Mouse (Mus musculus): ENCODE data around the gene Serbp1. TPM values are rescaled to one million over a fixed set of nuclear protein-coding genes. Genes with fewer than 3 reads are reported as not detected.

The Serbp1 gene
- polyA plus RNA-seq, 1 experiment from 2014 or later, result 518 TPM

DNA sequence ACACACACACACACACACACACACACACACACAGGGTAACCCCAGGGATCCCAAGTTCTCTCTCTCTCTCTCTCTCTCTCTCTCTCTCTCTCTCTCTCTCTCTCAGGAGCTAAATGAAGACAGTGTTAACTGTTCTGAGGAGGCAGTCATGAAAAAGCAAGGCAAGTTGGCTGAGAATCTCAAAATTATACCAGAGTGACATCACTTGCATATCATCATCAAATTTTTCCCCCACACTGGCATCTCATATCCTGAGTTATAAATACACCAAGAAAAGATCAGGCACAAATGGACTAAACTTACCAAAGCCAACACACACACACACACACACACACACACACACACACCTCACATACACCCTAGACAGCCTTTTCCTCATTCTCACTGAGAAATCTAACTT lies 7.0 kb upstream of the Serbp1 start:
- DNase-seq (ENCODE audit: low spot score), result no peak

DNA sequence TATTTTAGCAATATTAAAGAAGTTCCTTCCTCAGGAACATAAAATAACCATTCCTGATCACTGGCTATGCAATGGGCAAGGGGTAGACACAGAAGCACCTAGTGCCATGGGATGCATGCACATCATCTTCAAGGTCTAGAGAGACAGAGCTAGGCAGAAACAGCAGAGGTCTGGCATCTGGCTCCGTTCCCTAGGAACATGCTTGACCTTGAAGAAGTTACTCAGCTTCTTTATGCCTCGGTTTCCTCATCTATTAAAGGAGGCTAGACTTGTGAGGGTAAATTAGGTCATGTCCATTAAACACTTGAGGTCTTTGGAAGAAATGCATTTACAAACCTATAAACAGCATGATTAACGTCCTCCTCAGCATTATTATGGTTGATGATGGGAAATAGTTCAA lies 2.3 kb upstream of the Serbp1 start:
- DNase-seq (ENCODE audit: low spot score), result no peak

DNA sequence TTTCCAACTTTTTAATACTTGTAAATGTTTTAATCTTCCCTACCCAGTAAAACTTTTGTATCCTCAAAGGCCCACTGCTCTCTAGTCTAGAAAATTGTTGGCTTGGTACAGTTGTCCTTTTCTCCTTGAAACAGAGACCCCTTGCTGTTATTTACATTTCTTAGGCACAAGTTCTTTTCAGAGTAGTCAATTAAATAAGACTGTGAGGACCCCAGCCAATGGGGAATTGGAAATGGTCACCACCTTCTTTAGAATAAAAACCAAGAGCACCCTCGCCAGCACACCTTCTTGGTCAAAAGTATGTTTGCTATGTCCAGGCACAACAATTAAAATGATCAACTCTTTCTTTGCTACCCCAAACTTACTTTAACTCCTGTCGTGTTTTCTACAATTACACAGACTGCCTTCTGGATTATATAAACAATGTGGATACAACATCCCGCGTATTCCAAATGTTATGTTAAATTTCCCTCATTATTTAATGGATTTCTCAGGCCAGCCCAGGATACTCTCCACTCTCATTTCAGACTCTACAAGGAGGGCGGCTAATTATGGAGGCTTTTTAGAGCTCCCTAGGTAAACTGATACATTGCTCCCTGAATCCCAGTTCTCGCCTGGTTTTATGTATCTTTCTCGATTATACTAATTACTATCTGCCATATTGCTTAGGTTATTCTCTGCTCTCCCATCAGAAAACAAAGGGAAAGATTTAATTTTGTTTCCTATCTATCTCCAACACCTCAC lies 1.3 kb upstream of the Serbp1 start:
- no peak for DNase-seq (ENCODE audit: low spot score)

DNA sequence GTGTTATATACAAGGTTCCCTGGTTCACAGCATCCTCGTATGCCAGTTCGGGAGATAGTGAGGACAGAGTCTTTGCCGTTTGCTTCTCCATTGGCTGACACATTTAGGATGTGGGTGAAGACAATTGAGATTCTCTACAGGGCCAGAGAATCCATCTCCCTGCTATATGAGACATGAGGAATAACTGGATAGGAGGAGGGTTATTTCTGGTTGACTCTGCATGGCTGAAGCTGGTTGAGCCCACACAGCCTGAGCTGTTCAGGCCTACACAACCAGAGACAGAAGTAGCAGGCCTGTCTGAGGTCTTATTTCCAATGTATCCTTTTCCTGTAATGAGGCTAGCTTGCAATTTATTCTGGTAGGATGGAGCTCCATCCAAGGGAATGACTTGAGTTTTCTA lies 3.3 kb downstream of the Serbp1 start:
- DNase-seq (ENCODE audit: low spot score), result no peak

- no peak for DNase-seq (ENCODE audit: low spot score)
Measured at GRCm38 (mm10) chr6:67243765-67244420, 5.9 kb downstream of the Serbp1 start.

DNA sequence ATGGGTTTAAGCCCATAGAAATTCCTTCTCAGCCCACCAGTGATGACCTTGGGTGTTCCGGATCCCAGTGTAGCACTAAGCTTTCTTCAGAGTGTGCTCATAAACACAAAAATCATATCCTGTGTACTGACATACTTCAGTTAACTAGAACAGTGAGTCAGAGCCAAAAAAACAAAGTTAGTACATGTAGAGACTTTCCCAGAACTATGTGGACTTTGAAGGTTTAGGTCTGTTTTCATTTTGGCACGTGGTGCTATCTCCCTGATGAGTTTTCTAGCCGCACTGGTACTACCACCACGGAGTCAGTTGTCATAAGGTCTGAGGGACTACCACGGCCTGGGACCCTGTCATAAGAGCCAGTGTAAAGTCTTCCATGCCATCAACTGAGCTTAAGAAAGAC lies 6.5 kb downstream of the Serbp1 start:
- DNase-seq (ENCODE audit: low spot score), result no peak

GRCm38 (mm10) chr6:67251095-67251494 lies 13.1 kb downstream of the Serbp1 start:
- no peak for DNase-seq (ENCODE audit: low spot score)

DNA sequence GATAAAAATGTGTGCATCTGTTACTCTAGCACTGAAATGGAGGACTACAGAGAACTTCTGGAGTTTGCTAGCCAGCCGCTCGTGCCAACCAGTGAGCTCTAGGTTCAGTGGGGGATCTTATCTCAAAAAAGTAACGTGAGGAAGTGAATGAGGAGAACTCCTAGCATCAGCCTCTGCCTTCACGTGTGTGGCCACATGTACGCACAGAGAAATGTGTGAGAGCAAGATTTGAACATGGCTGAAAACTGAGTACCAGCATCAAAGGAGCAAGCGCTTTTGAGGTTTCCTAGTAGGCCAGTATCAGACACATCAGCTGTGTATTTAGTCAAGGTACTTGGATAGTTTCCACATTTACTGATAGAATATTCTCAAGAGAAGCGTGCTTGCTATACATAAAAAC lies 27.0 kb downstream of the Serbp1 start:
- peak; percentile 32 for DNase-seq (ENCODE audit: low spot score)

DNA sequence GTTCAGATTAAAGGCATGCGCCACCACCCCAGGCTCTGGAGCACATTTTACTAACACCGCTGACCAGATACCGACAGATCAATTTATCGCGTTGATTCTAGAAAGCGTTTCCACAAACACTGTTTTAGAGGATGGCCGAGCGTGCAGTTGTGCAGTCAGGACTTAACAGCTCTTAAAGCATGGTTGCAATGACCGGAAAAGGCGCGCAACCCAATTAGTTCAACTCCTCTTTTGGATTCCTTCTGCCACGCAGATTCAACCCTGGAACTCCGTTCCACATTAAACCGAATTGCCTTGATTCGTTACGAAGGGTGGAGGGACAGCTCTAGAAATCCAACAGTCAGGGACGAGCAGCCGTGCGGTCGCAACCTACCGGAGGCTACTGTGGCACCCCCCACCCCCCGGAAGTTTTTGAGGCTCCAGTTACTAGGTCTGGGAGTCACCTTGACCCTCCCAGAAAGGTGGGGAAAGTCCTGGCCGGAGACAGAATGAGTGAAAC lies 28.2 kb downstream of the Serbp1 start:
- DNase-seq (ENCODE audit: low spot score), result no peak

DNA sequence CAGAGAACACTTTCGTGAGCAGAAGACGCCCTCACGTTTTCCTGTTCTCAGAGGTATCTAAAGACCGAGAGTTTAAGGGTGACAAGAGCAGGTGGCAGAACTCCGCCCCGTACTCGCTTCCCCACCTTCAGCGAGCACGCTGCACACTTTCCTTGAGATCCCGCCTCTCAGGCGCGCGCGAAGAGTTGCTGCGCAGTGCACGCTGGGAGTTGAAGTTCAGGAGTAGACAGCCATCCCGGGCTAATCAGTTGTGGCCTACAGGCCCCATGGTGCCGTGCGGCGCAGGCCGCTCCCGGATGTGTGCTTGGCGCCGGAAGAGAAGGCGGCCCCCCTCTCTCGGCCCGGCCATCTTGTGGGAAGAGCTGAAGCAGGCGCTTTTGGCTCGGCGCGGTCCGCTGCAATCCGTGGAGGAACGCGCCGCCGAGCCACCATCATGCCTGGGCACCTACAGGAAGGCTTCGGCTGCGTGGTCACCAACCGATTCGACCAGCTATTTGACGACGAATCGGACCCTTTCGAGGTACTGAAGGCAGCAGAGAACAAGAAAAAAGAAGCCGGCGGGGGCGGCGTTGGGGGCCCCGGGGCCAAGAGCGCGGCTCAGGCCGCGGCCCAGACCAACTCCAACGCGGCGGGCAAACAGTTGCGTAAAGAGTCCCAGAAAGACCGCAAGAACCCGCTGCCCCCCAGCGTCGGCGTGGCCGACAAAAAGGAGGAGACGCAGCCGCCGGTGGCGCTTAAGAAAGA lies 28.9 kb downstream of the Serbp1 start:
- DNase-seq (ENCODE audit: low spot score), result peak; percentile 99

GRCm38 (mm10) chr6:67267408-67268244 lies 29.6 kb downstream of the Serbp1 start:
- DNase-seq (ENCODE audit: low spot score), result peak; percentile 64

DNA sequence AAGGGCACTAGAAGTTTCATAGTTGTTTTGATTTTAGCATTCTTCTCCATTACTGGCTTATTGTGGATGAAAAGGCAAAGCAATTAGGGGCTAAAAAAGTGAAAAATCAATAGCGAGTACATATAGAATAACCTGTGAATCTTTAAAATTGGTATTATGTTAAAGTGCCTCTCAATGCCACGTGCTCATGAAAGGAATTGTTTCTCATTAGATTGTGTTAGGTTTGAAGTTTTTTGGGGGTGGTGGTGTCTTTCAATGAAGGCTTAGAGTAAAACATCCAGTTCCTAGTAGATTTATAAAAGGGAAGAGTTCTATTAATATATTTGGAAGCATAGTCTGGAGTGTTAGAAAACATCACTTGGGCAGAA lies 30.3 kb downstream of the Serbp1 start:
- DNase-seq (ENCODE audit: low spot score), result no peak

- no peak for DNase-seq (ENCODE audit: low spot score)
Measured at GRCm38 (mm10) chr6:67268983-67269382, 31.0 kb downstream of the Serbp1 start.

GRCm38 (mm10) chr6:67269459-67269858 lies 31.5 kb downstream of the Serbp1 start:
- DNase-seq (ENCODE audit: low spot score), result no peak

DNA sequence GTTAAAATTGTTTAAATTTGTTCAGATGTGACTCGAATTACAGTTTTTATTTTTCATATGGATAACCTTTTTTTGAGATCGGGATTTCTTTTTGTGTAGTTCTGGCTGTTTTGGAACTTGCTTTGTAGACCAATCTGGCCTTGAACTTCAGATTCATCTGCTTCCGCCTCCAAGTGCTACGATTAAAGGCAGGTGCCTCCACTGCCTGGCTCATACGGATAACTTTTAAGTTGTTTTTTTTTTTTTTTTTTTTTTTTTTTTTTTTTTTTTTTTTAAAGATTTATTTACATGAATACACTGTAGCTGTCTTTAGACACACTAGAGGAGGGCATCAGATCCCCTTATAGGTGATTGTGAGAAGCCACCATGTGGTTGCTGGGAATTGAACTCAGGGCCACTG lies 40.0 kb downstream of the Serbp1 start:
- DNase-seq (ENCODE audit: low spot score), result no peak

GRCm38 (mm10) chr6:67281614-67282197 lies 43.7 kb downstream of the Serbp1 start:
- no peak for DNase-seq (ENCODE audit: low spot score)

DNA sequence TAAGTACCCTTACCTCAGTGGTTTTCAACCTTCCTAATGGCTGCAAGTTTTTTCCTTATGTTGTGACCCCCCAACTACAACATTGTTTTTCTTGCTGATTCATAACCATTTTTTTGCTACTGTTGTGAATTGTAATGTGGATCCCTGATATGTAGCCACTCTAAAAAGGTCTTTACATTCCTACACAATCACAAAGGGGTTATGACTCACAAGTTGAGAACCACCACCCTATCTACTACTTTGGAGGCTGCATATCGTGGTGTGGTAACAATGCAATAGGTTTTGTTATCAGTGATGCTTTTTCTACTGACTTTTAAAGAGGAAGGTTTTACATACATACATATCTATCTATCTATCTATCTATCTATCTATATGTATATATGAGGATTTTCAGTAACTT lies 44.9 kb downstream of the Serbp1 start:
- no peak for DNase-seq (ENCODE audit: low spot score)

DNA sequence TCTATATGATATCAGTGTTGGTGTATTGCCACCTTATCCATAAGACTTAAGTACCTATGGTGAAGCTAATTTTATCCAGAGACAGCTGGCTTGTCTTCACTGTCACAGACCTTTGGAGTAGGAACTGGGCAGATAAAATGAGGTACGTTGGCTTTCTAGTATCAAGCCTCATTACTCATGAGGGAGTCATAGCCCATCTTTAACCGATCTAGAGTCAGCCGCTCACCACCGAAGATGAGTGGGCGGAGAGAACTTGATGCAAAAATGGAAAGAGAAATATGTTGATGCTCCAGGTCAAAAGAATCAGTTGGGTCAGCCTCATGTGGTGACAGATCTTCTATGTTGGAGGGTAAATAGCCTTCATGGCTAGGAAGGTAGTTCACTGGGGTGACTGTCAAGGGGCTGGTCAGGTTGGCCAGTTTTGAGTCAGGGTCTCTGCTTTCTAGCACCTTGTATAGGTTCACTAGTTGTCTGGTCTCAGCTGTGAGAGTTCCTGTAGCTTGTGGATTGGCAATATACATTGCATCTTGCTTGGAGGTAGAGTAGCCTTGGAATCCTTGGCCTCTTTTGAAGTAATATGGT lies 54.2 kb downstream of the Serbp1 start:
- no peak for DNase-seq (ENCODE audit: low spot score)

DNA sequence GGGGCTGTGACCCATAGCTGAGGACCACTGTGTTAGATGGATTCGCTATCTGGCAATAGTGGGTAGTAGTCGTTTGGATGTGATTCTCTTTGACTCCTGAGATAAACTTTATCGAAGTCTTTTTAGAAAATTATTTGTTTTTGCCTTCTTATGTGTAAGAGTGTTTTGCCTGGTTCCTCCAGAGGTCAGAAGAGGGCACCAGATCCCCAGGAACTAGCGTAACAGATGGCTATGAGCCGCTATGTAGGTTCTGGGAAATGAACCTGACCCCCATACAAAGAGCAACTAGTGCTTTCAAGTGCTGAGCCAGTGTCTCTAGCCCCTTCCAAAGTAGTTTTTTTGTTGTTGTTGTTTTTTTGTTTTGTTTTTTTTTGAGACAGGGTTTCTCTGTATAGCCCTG lies 58.1 kb downstream of the Serbp1 start:
- DNase-seq (ENCODE audit: low spot score), result peak; percentile 60

GRCm38 (mm10) chr6:67298742-67299141 lies 60.8 kb downstream of the Serbp1 start:
- DNase-seq (ENCODE audit: low spot score), result no peak

- no peak for DNase-seq (ENCODE audit: low spot score)
Measured at GRCm38 (mm10) chr6:67300300-67300699, 62.3 kb downstream of the Serbp1 start.
